Mouse (Mus musculus) thymus, adult 2 months (tissue): ENCODE data around the gene Gstz1. TPM values are rescaled to one million over a fixed set of nuclear protein-coding genes. Genes with fewer than 3 reads are reported as not detected.

Experiments used
- DNase-seq: peaks from one replicate; pipeline ENCODE4 v3.0.0; 2021
- H3K27ac ChIP-seq: fragments of 200-500 bp; 2 replicates; pipeline ENCODE4 v1.5.1; 2012; ENCODE audit warnings: low read length, control low read depth; ENCODE audit not compliant: control insufficient read depth, insufficient read depth
- H3K27me3 ChIP-seq: fragments of 200-500 bp; 2 replicates; pipeline ENCODE4 v1.6.1; 2012; ENCODE audit warnings: mild to moderate bottlenecking, low read length, moderate library complexity, mixed read lengths; ENCODE audit not compliant: control insufficient read depth, insufficient read depth
- H3K36me3 ChIP-seq: fragments of 200-500 bp; 2 replicates; pipeline ENCODE4 v1.6.1; 2012; ENCODE audit warnings: mild to moderate bottlenecking, low read length, moderate library complexity; ENCODE audit not compliant: control insufficient read depth, insufficient read depth
- H3K4me1 ChIP-seq: fragments of 200-500 bp; replicated peaks from 2 replicates; pipeline ENCODE4 v1.6.1; 2012; ENCODE audit warnings: low read length; ENCODE audit not compliant: control insufficient read depth, insufficient read depth
- H3K4me3 ChIP-seq: fragments of 200-500 bp; 2 replicates; pipeline ENCODE4 v1.5.1; 2012; ENCODE audit warnings: mild to moderate bottlenecking, low read length, control low read depth, moderate library complexity; ENCODE audit not compliant: control insufficient read depth, insufficient read depth
- CTCF ChIP-seq: fragments of 200-500 bp; IDR thresholded peaks from 2 replicates; pipeline ENCODE4 v1.5.1; 2012; ENCODE audit warnings: mild to moderate bottlenecking, control low read depth, low read length, moderate library complexity, borderline replicate concordance; ENCODE audit not compliant: control insufficient read depth, poor library complexity, insufficient read depth; ENCODE audit errors: extremely low read depth
- POLR2A ChIP-seq: fragments of 200-500 bp; IDR thresholded peaks from 2 replicates; pipeline ENCODE4 v1.6.1; 2012; ENCODE audit warnings: mild to moderate bottlenecking, low read length, control low read depth, moderate library complexity; ENCODE audit not compliant: control insufficient read depth, poor library complexity, insufficient read depth; ENCODE audit errors: extremely low read depth
- WGBS: fragments of 180-500 bp; shearing (Covaris S2); methylation state at CpG from one replicate; pipeline ENCODE4 v1.1.7; 2018; 5-methylcytosine and 5-hydroxymethylcytosine counted together
- polyA plus RNA-seq: library from polyadenylated mRNA; depleted of rRNA; stranded (reverse); fragments of >200 nt; gene quantifications from 2 replicates; pipeline ENCODE4 v1.2.3, GENCODE M21; 2012; rRNA removed

Gstz1 gene
- polyA plus RNA-seq = 39.0 and 46.9 TPM in 2 replicates

- WGBS = 1% methylated on average over 27 of the region's 27 CpGs
- H3K4me3 ChIP-seq = peak within 1 kb of the TSS; percentile 74
- TF ChIP-seq POLR2A = peak; percentile 43; the same call in 1 of the 2 replicates
- TF ChIP-seq CTCF = no peak
- H3K36me3 ChIP-seq = no peaks in the 10 kb centered on the region
- peaks cover 3% of the 10 kb centered on the region; the same call in 1 of the 2 replicates for H3K4me1 ChIP-seq
- DNase-seq = peak; percentile 93
- H3K27me3 ChIP-seq = no peaks in the 10 kb centered on the region
- H3K27ac ChIP-seq = no peak within 1 kb of the TSS
Observed at GRCm38 (mm10) chr12:87146966-87147365, at the start of gene Gstz1. Gstz1 (plus strand) TSS chr12:87147165.

- TF ChIP-seq CTCF (no peak), POLR2A (no peak)
- H3K4me3 ChIP-seq = no peak overlapping the region
- 93% methylated on average over 4 of the region's 4 CpGs for WGBS
- no peaks in the 10 kb centered on the region for H3K36me3 ChIP-seq
- H3K27ac ChIP-seq = no peak overlapping the region
- DNase-seq = no peak
- H3K4me1 ChIP-seq = no peaks in the 10 kb centered on the region
- H3K27me3 ChIP-seq = no peaks in the 10 kb centered on the region; the same call in 1 of the 2 replicates
Observed at GRCm38 (mm10) chr12:87100331-87100730, 46.6 kb upstream of the Gstz1 start.

- Histone ChIP-seq H3K27ac (no peak within 1 kb of the TSS), H3K36me3 (no peaks in the 10 kb centered on the region), H3K4me3 (no peak within 1 kb of the TSS), H3K4me1 (no peaks in the 10 kb centered on the region), H3K27me3 (no peaks in the 10 kb centered on the region; the same call in 1 of the 2 replicates)
- 18% methylated on average over 32 of the region's 32 CpGs for WGBS
- DNase-seq = no peak
- TF ChIP-seq CTCF (no peak), POLR2A (no peak)
Observed at GRCm38 (mm10) chr12:87102165-87102631, 44.8 kb upstream of the Gstz1 start, which contains the start of gene Ngb. Ngb (minus strand) TSS chr12:87102539.

GRCm38 (mm10) chr12:87103471-87103870, 43.5 kb upstream of the Gstz1 start:
- 90% methylated on average over 4 of the region's 4 CpGs for WGBS
- no peaks in the 10 kb centered on the region; the same call in 1 of the 2 replicates for H3K27me3 ChIP-seq
- no peak for DNase-seq

GRCm38 (mm10) chr12:87104796-87105195, 42.2 kb upstream of the Gstz1 start:
- Histone ChIP-seq H3K36me3 (no peaks in the 10 kb centered on the region), H3K4me3 (no peak overlapping the region), H3K27ac (no peak overlapping the region), H3K27me3 (no peaks in the 10 kb centered on the region; the same call in 1 of the 2 replicates), H3K4me1 (no peaks in the 10 kb centered on the region)
- 31% methylated on average over 4 of the region's 4 CpGs for WGBS
- TF ChIP-seq CTCF = no peak
- TF ChIP-seq POLR2A = no peak
- no peak for DNase-seq

More at GRCm38 (mm10) chr12:87103471-87103870, 43.5 kb upstream of the Gstz1 start:
- no peak for TF ChIP-seq CTCF
- no peaks in the 10 kb centered on the region for H3K4me1 ChIP-seq
- no peaks in the 10 kb centered on the region for H3K36me3 ChIP-seq
- H3K4me3 ChIP-seq = no peak overlapping the region
- no peak overlapping the region for H3K27ac ChIP-seq

- DNase-seq = no peak
- no peak for TF ChIP-seq CTCF
- no peaks in the 10 kb centered on the region for H3K36me3 ChIP-seq
- 77% methylated on average over 3 of the region's 3 CpGs for WGBS
- H3K27me3 ChIP-seq = no peaks in the 10 kb centered on the region
- H3K4me1 ChIP-seq = no peaks in the 10 kb centered on the region
- H3K27ac ChIP-seq = no peak overlapping the region
- H3K4me3 ChIP-seq = no peak overlapping the region
Observed at GRCm38 (mm10) chr12:87107357-87107977, 39.5 kb upstream of the Gstz1 start.
